Mouse (Mus musculus): ENCODE results near the gene Sf1. TPM values are rescaled to one million over a fixed set of nuclear protein-coding genes. Genes with fewer than 3 reads are reported as not detected.

The Sf1 gene
- total RNA-seq, 2 experiments from 2014 or later = 164 to 179 TPM

DNA sequence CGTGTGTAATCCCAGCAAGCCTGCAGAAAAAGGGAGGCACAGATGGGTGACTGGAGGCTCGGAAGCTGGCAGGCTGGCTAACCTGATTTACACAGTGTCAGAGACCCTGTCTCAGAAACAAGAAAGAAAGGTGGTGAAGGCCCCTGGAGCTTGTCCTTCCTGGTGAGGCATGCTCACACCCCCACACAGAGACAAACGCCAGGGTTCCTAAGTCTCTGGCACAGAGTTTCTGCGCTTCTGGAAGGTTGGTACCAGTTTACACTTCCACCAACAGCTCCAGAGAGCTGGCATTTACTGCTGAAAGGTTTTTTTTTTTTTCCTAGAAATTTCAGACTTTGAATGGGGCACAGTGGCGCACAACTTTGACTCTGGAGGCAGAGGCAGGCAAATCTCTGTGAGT is 32.7 kb downstream of the Sf1 start:
- no peak for ATAC-seq (ENCODE audit: poor library complexity, severe bottlenecking)

DNA sequence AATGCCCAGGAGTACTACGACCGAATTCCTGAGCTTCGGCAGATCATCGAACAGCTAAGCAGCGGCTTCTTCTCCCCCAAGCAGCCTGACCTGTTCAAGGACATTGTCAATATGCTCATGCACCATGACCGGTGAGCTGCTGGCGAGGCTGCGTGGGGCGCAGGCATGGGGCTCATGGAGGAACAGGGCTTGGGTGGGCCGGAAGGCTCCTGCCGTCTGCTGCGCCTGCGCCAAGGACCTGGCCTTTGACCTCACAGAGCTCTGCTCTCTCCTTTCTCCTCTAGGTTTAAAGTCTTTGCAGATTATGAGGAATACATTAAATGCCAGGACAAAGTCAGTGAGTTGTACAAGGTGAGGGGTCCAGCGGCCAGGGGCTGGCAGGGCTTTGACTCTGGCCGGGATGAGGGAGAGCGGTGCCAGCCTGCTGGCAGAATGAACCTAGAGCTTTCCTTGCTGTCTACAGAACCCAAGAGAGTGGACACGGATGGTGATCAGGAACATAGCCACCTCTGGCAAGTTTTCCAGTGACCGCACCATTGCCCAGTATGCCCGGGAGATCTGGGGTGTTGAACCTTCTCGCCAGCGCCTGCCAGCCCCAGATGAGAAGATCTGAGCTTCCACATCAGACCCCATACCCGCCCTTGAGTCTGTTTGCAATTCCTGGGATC is 34.2 kb downstream of the Sf1 start:
- no peak for ATAC-seq (ENCODE audit: poor library complexity, severe bottlenecking)

DNA sequence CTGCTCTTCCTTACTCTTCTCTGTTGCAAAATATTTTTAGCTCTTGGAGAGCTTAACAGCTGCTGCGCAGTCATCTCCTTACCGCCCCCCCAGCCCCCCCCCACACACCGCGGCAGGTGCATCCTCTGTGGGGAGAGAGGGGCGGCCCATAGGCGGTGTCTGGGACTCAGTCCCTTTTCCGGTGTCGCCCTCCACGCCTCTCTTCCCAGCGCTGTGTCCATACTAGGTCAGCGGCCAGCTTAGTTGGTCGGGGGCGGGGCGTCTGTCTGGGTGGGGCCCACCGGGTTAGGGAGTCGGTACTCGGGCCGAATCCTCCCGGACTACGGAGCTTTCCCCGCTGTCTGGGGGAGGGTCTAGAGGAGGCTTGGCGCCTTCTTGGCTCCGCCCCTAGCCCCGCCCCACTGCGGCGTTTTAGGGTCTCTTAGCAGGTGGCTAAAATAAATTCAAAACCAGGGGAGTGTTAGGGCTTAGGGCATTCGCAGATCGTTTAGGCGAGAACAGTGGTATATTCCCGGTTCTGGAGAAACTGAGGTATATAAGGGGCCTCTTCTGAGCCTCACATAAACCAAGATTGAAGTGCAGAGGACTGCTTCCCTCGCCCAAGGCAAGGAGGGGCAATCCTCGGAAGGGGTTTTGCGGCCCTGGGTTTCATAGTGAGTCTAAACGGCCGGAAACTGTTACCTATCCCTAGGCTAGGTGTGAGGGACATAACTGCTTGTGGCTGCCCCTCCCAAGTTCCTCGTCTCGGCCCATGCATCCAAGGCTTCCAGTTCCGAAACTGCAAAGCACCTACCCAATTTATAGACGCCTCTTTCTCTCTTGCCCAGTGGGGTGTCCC is 35.2 kb downstream of the Sf1 start:
- ATAC-seq (ENCODE audit: poor library complexity, severe bottlenecking) = peak; percentile 17

DNA sequence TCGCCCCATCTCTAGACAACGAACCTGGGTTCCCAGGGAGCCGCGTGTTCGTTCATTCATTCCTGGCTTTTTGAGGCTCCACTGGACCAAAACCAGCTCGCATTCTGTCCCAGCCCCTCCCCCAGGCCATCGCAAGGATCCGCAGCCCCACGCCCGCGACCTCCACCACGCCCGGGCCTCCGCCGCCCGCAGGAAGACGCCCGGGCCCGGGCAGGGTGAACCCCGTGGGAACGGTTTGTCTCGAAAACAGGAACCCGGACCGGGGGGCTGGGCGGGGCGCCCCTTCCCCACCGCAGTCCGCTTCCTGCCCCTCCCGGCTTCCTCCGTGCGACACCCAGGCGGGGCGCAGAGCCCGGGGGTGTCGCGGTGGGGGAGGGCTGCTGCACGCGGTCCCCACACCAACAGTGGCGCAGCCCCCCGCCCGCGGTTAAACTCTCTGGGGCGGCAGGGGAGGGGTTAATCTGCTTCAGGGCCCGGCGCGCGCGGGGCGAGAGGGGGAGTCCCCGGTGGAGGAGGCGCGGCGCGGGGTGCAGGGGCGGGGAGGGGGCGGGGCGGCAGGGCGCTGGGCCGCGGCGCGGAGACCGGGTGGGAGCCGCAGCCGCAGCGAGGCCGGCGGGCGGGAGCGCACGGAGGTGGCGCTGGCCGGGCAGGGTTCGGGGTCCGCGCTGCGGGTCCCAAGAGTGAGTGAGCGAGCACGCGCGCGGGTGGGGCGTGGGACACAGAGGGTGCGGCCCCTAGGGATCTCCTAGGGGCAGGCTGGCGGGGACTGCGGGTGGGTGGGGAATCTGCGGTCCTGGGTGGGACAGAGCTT is 36.0 kb downstream of the Sf1 start, which contains the start of gene Rasgrp2:
Gene Rasgrp2, plus strand, starts transcription at position 56 of the 811 bp plus-strand sequence.
- peak; percentile 51 for ATAC-seq (ENCODE audit: poor library complexity, severe bottlenecking)

DNA sequence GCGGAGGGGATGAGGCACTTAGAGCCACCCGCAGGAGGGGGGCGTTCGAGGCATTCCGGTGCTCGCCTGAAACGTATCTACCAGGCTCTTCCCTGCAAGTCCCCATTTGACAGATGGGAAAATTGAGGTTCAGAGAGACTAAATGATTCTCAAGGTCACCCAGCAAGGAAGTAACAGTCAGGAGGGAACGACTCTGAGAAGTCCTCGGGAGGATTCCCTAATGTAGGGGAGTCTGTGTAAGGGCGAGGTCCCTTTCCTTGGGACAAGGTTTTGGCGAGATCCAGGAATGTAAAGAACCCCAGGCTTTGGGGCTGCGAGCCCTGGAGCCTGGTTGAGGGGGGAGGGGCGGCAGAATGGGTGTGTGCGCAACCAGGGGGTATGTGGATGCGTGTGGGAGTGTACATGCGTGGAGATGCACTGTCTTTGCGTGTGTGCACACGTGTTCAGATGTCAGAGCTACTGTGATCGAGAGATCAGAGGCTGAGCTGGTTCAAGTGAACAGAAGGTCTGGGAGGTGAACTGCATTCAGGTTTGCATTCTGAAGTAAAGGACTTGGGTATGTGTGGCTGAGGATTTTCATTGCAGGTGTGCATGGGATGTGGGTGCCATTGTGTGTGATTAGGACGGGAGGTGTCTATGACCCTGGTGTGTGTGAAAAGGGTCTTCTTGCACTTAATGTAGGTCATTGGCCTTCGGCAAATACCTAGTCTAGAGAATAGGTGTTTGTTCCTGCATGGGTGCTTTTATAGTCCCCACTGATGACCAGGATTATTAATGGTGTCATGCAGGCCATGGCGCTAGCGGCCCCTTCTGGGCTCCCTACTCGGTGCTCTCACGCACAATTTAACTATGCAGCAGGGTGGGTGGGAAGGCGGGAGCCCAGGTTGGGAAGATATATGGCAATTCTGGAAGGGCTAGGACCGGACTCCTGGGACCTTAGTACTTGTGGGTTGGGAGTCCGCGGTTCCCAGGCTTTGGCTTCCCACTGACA is 36.9 kb downstream of the Sf1 start:
- no peak for ATAC-seq (ENCODE audit: poor library complexity, severe bottlenecking)

DNA sequence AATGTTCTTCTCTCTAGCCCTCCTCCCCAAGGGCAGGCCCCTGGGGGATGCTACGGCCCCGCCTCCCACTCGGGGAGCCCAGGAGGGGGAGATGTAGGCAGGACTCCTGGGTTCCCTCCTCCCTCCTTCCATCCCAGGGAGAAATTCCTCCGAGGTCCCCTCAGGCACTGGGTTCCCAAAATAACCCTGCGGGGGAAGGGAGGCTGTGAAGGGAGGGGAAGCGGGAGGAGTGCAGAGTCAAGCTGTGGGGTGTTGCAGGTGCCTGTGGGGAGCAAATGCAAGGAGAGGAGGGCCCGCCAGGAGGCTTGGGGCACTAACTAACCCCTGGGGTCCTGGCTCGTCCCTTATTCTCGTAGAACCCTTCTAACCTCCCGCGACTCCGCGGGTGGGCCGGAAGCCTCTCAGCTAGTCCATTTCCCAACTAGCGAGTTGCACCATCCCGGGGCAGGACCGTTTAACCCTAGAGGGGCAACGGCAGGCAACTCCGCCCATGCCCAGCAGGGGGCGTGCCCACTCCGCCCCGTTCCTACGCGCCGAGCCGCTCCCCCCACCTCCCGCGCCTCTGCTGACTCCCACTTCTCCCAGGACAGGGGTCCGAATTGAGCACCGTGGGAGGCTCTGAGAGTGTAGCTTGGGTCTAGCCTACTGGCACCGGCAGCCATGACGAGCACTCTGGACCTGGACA is 37.8 kb downstream of the Sf1 start:
- ATAC-seq (ENCODE audit: poor library complexity, severe bottlenecking) = peak; percentile 73

DNA sequence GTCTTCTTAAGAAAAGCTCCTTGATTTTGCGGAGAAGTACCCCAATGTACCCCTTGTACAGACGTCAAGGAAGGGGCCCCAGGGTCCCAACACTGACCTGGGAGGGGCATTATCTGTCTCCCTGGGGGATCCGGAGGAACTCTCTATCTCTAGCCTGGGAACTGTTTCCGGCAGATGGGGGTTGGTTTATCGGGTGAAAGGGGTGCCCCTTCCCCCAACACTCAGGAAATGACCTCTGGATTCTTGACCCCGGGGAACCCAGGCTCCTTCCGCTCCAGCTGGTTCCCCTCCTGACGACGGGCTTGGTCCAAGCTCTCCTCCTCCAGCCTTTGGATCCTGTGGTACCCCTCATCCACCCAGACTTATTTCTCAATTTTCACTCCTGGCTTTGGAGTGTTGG is 38.5 kb downstream of the Sf1 start:
- no peak for ATAC-seq (ENCODE audit: poor library complexity, severe bottlenecking)

DNA sequence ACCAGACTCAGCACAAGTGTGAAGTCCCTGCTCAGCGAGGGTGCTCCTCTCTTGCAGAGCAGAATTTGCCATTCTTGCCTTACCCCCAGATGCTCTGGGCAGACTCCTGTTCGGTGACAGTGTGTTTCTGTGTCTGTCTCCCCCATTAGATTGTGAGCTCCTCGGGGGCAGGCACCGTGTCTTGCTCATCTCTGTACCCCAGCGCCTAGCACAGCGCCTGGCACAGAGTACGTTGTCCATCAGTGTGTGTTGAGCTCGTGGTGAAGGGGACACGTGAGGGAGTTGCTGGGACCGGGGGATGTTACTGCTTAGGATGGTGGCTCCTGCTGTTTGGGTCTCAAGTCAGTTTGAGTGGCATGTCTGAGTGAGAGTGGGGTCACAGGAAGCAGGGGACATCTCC is 40.4 kb downstream of the Sf1 start:
- ATAC-seq (ENCODE audit: poor library complexity, severe bottlenecking) = no peak

DNA sequence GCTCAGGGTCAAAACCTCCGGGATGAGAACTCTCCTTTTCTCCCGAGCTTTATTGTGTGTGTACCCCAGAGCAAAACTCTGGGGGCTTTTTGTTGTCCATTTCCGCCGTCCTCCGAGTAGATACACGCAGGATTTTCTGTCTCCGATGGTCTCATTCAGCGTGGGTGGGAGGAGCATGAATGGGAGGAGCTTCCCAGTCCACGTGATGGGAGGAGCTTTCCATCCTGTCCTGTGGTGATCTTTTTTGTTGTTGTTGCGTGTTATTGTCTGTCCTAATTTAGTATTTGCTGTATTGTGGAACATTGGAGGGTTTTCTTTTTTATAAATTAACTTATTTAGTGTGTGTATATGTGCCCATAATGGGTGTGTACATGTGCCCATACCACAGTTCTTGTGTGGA is 41.9 kb downstream of the Sf1 start:
- no peak for ATAC-seq (ENCODE audit: poor library complexity, severe bottlenecking)

DNA sequence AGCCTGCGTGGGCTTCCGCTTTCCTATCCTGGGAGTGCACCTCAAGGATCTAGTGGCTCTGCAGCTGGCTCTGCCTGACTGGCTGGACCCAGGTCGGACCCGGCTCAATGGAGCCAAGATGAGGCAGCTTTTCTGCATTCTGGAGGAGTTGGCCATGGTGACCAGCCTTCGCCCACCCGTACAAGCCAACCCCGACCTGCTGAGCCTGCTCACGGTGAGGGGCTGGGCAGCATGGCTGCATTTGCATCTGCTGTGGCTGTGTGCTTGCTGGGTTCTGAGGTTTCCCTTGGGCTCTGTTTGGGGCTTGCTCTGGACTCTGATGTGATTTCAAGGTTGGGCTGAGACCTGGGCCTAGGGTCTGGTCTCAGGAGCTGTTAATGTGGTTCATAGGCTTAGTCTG is 43.6 kb downstream of the Sf1 start:
- no peak for ATAC-seq (ENCODE audit: poor library complexity, severe bottlenecking)

DNA sequence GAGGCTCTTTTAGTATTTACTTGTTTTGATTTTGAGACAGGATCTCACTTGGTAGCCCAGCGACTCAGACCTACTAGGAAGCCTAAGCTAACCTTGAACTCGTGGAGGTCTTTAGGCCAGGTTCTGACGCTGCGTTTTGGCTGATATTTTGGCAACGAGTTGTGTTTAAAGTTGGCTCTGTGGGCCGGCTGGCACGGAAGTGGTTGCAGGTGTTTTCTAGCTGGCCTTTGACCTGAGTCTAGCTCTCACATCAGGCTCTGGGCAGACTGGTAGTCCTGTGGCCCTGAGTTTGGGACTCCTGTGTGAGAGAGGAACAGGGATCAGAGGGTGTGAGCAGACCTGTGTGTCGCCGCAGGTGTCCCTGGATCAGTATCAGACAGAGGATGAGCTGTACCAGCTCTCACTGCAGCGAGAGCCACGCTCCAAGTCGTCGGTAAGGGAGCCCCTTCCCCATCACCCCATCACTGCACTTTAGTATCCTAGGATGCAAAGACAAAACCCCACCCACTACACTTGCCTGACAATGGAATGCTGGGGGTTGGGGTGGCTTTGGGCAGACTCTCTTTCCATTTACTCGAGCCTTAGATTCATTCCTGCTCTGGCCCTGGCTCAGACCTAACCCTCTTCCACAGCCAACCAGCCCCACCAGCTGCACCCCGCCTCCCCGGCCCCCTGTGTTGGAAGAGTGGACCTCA is 44.5 kb downstream of the Sf1 start:
- ATAC-seq (ENCODE audit: poor library complexity, severe bottlenecking) = no peak

DNA sequence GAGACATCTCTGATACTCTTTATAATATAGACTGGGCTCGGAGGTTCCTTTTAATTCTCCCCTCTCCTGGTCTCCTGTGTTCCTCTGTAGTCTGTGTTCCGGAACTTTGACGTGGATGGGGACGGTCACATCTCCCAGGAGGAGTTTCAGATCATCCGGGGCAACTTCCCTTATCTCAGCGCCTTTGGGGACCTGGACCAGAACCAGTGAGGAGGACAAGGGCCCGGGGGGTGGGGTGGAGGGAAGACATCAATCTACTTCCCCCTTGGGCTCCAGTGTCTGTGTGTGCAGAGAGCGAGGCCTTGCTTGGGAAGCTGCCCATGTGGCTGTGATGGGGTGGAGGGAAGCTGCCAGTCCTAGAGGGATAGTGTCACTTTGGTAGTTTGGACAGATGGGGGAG is 45.3 kb downstream of the Sf1 start:
- ATAC-seq (ENCODE audit: poor library complexity, severe bottlenecking) = no peak

DNA sequence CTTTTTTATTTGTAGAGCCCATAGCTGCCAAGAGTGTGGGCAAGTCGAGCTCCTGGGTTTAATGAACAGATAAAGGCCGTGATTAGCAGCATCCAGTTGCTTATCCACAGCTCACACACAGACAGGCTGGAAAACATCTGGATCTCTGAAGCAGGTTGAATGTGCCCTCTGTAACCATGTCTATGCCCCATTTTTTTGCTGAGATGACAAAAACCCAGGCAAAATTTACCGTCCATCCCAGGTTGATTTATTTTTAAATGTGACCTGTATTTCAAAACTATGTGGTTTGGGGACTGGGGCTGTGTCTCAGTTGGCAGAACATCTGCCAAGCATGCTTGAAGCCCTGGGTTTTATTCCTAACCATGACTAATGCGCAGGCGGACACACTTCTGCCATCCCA is 45.7 kb downstream of the Sf1 start:
- no peak for ATAC-seq (ENCODE audit: poor library complexity, severe bottlenecking)

DNA sequence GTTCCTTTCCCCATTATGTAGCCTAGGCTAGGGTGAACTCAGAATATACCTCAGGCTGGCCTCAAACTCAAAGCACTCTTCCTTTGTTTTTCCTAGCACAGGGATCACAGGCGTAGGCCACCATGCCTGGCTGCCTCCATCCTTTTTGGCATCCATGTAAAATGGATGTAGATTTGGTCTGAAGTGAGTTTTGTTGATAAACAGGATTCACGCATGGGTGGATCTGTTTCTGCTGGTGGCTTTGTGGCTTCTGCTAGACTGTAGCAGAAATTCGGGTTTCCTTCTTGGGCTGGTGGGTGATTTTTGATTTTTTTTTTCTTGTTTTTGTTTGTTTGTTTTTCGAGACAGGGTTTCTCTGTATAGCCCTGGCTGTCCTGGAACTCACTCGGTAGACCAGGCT is 46.4 kb downstream of the Sf1 start:
- ATAC-seq (ENCODE audit: poor library complexity, severe bottlenecking) = no peak

DNA sequence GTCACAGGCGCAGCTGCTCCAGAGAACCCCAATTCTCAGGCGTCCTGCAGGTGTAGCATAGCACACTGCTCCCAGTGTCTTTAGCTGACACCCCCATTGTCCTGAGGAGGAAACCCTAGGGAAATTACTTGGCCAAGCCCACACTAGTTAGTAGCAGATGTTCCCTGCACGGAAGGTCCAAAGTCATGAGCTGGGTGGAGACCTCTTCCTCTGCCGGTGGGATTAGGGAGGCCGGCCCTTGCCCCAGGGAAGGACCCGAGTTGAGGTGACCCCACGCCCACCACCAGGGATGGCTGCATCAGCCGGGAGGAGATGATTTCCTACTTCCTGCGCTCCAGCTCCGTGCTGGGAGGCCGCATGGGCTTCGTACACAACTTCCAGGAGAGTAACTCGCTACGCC is 49.3 kb downstream of the Sf1 start:
- ATAC-seq (ENCODE audit: poor library complexity, severe bottlenecking) = no peak

DNA sequence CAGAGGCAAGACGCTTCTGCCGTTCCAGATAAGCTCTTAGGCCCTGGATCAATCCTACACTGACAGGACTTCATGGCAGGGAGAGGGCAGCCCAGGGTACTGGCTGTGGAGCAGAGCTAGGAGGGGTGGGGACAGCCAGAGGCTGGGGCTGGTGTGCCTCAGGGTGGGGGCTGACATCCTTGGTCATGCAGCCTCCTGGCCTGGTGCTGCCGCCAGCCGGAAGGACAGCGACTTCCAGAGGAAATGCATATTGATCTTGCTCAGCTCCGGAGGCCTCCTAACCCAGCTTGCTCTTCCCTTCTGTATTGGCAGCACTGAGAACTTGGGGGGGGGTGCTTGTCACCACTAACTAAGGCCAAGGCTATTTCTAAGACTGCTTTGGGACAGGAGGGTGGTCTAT is 52.0 kb downstream of the Sf1 start:
- no peak for ATAC-seq (ENCODE audit: poor library complexity, severe bottlenecking)

DNA sequence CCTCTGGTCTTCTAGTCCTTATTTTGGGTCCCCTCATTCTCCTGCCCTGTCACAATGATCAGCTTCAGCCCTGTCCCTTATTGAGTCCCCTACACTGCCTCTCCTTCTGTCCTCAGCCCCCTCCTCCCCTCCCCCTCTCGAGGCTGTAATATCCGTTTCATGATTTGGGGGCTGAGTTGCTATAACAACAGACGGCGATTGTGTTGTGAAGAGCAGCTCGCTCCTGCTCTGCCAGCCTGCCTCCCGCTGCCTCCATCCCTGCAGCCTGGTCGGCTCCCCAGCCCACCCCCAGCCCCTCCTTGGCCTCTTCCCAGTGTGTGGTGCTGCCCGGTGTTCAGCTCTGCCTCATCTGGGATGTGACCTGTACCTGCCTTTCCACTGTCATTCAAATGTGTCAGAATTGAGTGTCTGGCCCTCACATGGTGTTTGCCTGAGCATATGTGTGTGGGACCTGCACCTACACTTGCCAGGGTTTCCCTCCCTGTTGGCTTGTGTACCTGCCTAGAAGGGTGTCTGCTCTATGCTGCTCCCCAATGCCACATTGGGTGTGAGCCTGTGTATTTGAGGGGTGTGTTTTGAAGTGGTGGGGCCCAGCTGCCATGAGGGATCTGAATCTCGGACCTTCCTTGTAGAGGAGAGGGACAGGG is 52.8 kb downstream of the Sf1 start:
- ATAC-seq (ENCODE audit: poor library complexity, severe bottlenecking) = no peak

DNA sequence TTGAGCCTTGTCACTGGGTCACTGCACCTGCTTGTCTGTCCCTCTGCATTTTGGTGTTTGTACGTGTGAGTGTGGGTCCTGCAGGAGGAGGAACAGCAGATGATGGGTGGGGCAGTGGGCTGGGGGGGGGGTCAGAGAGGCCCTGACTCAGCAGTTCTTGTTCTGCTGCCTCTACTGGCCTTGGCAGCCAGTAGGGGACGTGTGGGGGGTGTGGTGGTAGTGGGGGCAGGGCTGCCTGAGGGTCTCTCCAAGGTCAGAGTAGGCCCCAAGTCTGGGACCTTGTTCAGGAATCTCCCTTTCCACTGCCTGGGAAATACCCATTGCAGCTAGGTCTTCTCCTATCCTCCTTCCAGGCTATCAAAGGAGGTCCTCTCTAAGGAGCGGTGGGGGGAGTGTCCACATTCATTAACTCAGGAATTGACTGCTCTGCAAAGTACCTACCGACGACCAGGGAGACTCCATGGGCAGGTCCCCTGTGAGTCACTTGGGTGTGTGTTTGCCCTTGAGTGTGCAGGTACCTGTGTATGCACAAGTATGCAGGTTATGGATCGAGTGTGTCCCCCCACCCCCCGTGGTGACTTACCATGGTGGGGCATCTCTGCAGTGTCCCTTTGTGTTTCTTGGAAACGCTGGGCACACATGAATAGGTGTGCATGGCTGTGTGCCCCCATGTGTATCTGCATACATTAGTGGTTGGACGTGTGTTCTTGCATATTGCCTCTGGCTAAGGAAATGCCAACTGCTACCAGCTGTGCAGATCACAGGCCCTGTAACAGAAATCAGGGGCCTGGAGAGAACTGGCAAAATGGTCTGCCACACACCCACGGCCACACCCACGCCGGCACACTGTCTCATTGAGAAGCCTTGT is 53.6 kb downstream of the Sf1 start:
- no peak for ATAC-seq (ENCODE audit: poor library complexity, severe bottlenecking)
